ENCODE assay signal across 8 mouse cellular contexts in the genomic region with DNA sequence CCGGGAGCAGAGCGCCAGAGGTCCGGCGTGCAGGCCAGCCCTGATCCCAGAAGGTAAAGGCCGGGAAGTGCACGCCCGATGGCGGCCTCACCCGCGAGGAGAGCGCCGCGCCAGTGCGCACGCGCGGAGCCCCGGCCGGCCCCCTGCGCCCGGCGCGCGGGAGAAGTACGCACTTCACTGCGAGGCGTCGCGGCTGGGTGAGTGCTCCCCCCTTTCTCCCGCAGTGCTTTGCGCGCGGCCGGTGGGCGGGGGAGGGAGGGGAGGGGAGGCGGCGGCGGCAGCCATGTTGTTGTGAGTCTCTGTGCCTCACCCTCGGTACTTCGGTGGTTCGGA. TPM values are rescaled to one million over a fixed set of nuclear protein-coding genes. Genes with fewer than 3 reads are reported as not detected.
DNase-seq lines count a peak whose midpoint lies in the region; ATAC-seq and TF ChIP-seq lines count a peak whose summit lies in the region.

A gene (plus strand): TSS at position 161 of the 333 bp plus-strand sequence.

- peak; percentile 74 for TF ChIP-seq POLR2A in cortical plate, adult 2 months (IDR thresholded peaks at IDR 0.05; ENCODE audit: extremely low read depth, insufficient read depth, low read length)

- DNase-seq in gastrocnemius, postnatal 10 days, result peak; percentile 95
- peak; percentile 96 for DNase-seq in induced T-regulatory cell, adult 2 months (ENCODE audit: low read depth)
- peak; percentile 81 to 91 for DNase-seq in left cerebral cortex, adult 9 months (ENCODE audit: low spot score in 2 of 2)
- DNase-seq in right cerebral cortex, postnatal 14 days, result peak; percentile 93
- peak; percentile 85 to 91 for DNase-seq in urinary bladder, postnatal 36 days (ENCODE audit: low spot score in 2 of 2)

- no peak for TF ChIP-seq CTCF in cortical plate, adult 2 months (IDR thresholded peaks at IDR 0.05; ENCODE audit: extremely low read depth, insufficient read depth, low read length)

- H3K4me3 ChIP-seq in cortical plate, adult 2 months (ENCODE audit: insufficient read depth, low read length), result peak within 1 kb of the TSS; percentile 78

- peak within 1 kb of the TSS; percentile 95 for H3K27ac ChIP-seq in cortical plate, adult 2 months (ENCODE audit: insufficient read depth, low read length)

- H3K4me1 ChIP-seq in cortical plate, adult 2 months (ENCODE audit: control insufficient read depth, insufficient read depth, low read length), result peaks cover 5% of the 10 kb centered on the region; the same call in 1 of the 2 replicates

- peak; percentile 81 for ATAC-seq in activated CD4-positive, CD25-positive, alpha-beta regulatory T cell, adult 4 months
- peak; percentile 95 for ATAC-seq in megakaryocyte progenitor cell, adult 5-6 weeks (replicated peaks; ENCODE audit: poor library complexity)

RNA-seq across cellular contexts. Expression of the gene that starts here (rescaled TPM):
- polyA plus RNA-seq in activated CD4-positive, CD25-positive, alpha-beta regulatory T cell, adult 4 months (2017; shearing (Covaris generic)), result 10 to 100 TPM; 55.7 to 63.1 TPM
- 79.5 and 81.9 TPM in 2 replicates for polyA plus RNA-seq in cortical plate, adult 2 months (2012; rRNA removed)
- total RNA-seq in gastrocnemius, postnatal 10 days (2021), result 10 to 100 TPM; 80.7 to 98.1 TPM
- 164 and 166 TPM in 2 replicates for total RNA-seq in megakaryocyte progenitor cell, adult 5-6 weeks (2015)
- 116 and 129 TPM in 2 replicates for total RNA-seq in megakaryocyte progenitor cell, adult 5-6 weeks (2017)

Comparison
In these comparisons a context has a peak if more than half of its experiments do, and no peak if none do; other contexts are left out.
1. Peak in every context shown above with its lines: DNase-seq, ATAC-seq, H3K4me3 ChIP-seq and H3K27ac ChIP-seq.